Mouse (Mus musculus) neural tube, embryonic 10.5 days (tissue): ENCODE data around the gene Eif2ak4.
A peak's percentile ranks its signal among the peaks of the same experiment; 100 is the strongest.

Experiments used
- DNase-seq: peaks from one replicate; pipeline ENCODE4 v3.0.0-alpha.2; 2017; ENCODE audit warnings: low spot score; ENCODE audit errors: extremely low spot score

Gene Eif2ak4

DNA sequence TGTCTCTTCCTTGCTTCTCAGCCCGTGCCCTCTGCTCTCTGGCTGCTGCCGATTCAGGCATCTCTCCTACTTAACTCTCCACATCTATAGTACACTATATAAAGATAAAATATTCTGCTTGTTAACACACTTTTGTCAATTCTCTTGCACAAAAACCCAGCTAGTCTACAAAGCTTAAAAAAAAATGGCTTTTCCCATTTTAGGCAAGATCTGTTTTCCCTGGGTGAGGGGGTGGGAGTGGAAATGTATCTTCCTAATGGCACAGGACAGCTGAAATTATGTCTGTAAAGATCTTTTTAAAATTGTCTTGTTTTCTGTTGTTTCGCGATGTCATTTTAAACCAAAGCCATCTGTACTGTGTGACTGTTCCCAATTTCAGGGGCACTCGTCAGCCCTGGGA is 75.1 kb downstream of the Eif2ak4 start:
- DNase-seq, result no peak

DNA sequence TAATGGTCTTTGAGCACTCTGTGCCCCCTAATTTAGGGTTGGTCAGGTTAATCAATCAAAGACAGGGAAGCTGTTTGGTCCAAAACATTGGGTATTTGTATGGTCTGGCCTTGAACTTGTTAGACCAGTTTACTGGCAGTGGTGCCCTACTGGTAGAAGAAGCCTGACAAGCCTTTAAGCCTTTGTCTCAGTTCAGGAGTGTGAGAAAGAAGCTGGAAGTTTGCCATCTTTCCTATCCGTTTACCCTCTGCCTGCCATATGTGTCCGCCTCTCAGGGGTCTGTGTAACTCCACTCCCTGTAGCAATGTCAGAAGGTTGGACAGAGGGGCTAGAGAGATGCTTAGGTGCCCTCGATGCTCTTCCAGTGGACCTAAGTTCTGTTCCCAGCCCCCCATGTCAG is 76.0 kb downstream of the Eif2ak4 start:
- no peak for DNase-seq

DNA sequence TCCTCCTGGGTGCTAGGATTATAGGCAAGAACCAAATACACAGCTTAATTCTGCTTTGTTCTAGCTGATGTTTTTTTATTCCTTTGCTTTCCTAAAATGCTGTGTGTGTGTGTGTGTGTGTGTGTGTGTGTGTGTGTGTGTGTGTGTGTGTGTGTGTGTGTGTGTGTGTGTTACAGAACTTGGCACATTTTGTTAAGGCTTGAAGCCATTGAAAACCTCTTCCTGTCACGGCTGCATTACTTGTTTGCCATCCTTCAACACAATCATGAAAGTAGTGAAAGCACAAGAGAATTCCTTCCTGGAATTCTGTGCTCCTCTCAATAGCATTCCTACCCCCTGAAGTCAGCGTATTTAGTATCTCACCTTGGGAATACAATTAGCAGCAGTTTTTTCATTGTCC is 77.5 kb downstream of the Eif2ak4 start:
- no peak for DNase-seq

DNA sequence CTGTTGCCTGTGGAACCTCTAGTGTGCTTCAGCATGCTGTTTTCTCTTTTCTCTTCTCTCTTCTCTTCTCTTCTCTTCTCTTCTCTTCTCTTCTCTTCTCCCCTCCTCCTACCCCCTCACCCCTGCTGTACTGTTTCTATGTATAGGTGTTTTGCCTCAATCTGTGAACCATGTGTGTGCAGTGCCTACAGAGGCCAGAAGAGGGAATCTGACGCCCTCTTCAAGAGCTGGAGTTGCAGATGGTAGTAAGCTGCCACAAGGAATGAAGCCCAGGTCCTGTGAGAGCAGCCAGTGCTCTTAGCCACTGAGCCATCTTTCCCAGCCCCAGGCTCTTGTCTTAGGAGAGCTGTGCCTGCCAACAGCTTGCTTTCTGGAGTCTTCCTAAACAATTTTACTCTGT is 78.2 kb downstream of the Eif2ak4 start:
- DNase-seq, result no peak

DNA sequence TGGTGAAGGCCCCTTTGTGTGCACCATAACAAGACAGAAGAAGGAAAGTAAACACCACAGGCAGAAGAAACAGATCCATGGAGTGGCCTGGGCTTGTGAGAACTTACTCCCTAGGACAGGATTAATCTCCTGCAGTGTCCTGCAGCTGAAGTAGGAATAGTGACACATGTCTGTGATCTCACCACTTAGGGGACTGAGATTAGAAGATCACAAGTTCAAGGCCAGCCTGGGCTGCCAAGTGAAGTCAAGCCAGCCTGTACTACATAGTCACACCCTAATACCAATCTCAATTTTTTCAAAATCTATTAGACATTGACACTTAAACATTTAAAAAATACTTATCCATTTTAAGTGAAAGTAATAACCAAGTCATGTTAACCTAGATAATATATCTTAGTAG is 79.9 kb downstream of the Eif2ak4 start:
- DNase-seq, result no peak

DNA sequence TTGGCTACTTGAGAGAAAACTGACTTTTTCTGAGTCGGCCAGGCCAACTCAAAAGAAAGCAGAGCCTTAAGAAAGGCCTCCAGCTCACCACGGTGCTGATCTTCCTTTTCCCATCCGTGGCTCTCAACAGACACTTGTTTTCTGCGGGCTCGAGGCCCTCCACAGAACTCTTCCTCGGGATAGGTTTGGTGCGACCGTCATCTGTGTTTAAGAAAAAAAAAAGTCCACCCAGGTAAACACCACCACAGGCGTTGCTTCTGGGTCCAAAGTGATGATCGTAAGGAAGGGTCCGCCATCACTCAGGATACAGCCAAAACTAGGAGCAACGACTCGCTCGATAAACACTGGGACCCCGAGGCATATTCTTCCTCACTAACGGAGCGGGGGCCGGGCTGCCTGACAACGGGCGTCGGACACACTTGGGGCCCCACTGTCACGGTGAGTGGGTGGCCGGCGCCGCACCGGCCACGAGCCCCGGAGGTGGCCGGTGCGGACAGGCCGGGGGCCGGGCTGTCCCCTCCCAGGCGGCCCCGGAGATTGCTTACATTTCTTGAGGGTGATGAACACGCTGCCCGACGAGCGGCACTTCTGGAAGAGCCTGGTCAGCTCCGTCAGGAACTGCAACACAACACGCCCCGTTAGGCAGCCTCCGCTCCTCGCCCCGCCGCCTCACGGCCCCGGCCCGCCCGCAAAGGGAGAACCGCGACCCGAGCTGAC is 90.6 kb downstream of the Eif2ak4 start:
- no peak for DNase-seq

DNA sequence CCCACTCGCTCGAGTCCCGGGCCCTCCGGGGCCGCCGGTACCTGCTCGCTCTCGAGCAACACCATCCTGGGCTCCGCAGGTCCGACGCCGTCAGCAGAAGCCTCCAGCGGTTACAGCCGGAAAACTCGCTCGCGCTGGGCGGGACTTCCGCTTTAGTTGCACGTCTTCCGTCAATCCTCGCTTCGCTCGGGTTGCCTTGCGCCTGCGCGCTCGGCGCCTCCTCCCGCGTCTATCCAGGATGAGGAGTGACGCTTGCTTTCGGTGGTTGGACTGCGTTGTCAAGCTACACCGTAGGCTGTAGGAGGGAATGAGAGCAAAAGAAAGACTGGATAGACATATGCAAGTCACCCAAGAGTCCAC is 91.1 kb downstream of the Eif2ak4 start, which contains the start of gene Srp14:
Srp14 (minus strand) TSS at position 162 of the 360 bp plus-strand sequence.
- DNase-seq, result peak; percentile 94

DNA sequence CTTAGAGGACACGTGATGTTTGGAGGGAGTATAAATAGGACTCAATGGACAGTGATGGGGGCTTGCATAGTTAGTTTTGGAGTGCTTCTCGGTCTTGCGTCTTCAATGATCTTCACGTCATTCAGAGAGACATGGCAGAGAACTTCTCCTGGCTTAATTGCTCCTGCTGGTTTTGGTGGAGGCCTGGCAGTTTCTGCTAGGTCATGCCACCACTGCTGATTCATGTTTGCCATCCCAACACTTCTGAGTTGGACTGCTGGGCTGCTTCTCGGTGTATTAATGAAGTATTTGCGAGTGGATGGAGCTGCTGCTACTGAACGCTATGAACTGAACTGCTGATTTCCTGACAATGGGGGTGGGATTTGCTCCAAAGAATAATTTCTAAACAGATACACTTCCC is 92.5 kb downstream of the Eif2ak4 start:
- DNase-seq, result no peak

DNA sequence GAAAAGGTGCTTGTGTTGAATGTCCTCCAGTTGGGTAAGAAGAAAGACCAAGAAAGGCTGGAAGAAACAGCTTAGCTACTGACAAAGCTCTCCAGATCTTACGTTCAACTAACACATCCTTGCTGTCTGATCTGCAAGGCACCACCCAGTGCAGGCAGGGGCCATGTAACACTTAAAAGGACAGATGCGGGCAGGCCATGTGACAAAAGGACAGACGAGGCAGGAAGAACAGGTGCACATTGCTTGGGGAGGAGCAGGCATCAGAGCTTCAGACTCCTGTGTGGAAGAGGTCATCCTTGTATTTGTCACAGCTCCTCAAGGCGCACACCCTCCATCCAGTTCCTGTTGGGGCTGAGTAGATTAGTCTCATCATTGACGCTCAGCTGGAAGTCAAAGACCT is 94.6 kb downstream of the Eif2ak4 start:
- no peak for DNase-seq

DNA sequence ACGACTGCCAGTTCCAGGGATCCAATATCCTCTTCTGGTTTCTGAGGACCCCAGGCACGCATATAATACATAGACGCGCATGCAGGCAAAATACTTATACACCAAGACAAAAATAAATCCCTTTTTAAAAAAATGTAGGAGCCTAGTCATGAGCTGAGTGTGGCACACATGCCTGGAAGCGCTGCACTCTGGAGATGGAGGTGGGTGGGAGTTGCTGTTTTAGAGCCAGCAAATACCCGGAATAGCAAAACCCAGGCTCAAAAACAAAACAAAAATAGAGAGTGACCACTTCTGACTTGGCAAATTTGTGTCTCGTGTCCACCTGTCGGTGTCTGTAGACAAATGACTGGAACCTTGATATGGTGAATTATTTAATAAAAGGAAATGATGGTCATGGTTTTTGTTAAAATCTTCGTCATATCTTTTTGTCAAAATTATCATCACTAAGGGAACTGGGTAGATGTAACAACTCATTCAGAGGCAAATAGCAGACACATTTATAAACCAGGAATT is 96.0 kb downstream of the Eif2ak4 start:
- no peak for DNase-seq

DNA sequence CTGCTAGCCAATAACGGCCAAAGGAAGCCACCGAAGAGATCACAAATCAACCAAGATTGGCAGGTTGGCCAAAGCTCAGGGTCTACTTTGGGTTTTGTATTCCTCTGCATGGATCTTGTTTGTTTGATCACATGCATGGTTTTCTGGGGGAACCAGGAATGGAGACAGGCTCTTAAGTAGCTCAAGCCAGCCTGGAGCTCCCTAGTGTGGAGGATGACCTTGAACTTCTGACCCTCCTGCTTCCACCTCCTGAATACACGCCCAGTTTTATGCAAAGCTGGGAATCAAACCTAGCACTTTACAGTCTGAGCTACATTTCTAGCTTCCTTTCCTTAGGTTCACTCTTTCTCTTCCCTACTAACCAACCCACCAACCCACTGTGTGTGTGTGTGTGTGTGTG is 97.0 kb downstream of the Eif2ak4 start:
- no peak for DNase-seq

DNA sequence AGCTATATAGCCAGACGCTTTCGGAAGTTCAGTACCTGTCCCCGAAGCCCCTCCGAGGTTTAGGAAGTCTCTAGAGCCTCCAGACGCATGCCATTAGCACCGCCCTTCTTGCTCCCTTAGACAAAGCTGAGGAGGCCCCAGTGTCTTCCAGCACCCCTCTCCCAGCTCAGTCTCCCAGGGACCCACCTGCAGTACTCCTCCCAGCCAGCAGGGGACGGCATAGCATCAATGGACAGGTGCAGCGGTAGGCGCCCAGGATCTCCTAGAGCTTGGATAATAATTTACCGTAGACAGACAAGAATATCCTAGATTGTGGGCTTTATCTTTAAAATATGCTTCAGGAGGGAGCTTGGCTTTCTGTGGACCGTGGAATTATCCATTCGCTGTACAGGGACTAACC is 98.5 kb downstream of the Eif2ak4 start:
- peak; percentile 86 for DNase-seq

DNA sequence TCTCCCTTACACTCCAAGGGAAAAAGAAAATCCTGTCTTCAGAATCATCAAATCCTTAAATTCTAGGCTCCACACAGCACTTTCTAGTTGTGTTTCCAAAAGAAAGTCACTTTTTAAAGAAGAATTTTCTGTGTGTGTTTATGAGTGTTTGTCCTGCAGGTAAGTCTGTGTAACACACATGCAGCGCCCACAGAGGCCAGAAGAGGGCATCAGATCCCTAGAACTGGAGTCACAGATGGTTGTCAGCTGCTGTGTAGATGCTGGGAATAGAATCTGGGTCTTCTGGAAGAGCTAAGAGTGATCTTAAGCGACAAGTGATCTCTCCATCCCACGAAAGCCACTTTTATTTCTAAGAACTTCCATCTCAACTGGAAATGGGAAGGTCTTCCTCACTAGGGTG is 99.4 kb downstream of the Eif2ak4 start:
- DNase-seq, result no peak

DNA sequence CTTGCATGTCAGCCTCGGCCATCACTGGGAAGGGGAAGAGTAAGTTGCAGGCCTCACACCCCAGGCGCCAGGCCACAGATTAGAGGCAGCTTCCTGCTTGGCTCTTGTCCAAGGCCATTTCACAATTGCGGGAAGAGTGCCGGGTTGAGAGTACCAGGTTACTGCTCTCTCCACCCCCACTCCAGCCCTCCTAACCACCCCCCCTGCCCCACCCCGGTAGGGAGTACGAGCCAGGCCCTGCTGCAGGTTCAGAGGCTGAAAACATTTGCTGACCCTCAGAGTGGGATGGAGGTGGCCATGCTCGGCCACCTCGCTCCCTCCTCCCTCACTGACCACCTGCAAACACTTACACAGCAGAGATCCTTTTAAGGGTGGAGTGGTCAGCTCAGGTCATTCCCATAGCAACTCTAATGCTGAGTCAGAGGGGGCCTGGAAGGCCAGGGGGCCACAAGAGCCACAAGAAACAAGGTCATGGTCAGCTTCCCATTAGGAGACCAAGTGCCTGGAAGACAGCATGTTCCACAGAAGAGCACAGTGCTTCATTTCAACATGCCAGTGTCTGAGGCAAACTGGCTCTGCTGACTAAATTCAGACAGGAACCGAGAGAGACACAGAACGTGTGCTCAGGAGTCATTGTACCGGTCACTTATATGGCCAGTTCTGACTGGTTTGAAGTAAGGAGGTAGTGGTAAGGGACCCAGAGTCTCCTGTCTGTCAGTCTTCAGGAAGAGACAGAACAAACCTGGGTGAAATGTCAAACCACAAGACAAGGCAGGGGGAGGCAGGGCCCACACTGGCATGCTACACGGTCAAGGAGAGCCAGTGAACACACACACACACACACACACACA is 102.0 kb downstream of the Eif2ak4 start:
- DNase-seq, result peak; percentile 37

DNA sequence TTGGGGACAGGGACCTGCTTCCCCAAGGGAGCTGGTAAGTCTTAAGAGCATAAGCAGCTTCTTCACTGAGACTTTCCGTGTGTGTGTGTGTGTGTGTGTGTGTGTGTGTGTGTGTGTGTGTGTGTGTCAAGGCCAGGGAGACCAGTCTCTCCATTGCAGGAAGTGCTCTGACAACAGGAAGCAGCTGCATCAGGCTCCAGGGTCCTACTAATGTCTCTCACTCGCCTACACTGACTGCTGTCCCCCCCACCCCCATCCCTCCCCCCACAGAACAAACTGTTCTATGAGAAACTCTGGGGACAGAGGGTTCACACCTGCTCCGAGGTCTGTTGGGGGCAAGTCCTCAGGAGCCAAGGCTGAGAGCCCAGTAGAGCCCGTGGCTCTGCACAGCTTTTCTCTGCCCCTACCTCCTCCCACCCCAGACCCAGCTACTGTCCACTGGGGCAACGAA is 102.9 kb downstream of the Eif2ak4 start:
- DNase-seq, result peak; percentile 26

DNA sequence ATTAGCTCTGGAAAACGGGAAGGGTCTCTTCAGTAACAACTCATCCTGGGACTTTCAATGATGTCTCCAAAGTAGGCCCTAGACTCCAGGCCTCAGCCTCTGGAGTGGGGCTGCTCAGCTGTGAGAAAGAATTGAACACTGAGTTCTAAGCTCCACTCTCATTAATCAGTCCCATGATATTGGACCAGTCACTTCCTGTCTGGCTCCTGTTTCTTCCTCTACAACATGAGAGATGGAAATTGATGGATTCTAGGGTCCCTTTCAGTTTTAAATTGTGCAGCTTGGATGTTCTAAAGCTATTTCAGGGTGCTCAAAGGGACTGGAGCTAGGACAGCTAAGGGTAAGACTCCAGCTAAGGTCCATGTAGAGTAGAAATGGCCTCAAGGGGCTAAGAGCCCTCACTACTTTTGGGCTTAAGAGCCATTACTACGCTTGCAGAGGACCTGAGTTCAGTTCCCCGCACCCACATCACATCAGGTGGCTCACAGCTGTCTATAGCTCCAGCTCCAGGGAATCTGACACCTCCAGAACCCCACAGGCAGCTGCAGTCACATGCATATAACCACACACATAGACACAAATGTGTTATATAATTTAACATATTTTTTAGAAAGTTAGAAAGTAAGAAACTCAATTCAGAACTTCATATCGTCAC is 103.5 kb downstream of the Eif2ak4 start:
- DNase-seq, result no peak

DNA sequence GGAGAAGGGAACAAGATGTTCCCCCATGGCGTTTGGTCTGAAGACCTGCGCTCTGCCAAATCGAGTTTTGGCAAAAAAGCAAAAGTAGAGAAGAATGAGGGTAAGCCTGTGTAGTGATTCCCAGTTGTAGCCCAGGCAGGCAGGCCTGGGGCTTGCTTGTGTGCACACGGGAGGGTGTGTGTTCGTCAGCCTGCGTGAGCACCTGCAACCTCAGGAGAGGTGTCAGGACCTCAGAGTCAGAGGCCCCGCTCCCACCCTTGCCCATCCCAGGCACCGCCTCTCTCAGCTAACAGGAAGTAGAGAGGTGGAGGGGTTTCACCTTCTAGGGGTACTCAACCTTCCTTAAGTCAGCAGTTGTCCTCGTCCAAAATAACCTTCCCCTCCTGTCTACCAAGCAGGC is 106.6 kb downstream of the Eif2ak4 start:
- no peak for DNase-seq

DNA sequence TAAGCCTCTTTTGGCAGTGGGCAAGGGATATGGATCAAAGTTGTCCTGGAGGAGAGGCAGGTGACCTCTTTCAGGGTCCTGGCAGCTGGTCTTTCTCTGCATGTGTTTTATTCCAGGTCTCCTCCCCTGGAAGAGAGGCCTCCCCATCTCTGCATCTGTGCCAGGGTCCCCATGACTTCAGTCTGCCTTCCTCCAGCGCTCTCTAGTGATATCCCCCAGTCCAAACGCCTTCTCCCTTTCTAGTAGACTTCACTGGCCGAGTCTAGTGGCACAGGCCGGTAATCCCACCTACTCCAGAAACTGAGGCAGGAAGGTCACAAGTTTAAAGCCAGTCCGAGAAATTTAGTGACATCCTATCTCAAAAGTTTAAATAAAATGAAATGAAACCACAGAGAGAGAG is 109.5 kb downstream of the Eif2ak4 start:
- no peak for DNase-seq

DNA sequence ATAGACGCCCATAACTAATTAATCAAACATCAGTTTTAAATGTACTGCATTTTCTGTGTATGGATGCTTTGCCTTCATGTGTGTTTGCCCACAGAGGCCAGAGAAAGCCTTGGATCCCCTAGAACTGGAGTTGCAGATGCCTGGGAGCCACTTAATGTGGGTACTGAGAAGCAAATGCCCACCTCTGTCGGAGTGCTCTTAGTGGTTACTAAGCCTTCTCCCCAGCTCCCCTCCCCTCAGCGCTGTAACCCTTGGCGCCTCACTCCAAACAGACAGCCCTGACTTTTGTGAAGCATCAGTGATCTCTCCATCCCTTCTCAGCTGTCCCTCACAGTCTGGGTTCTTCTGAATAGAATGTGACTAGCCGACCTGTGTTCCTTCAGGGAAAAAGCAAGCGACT is 110.1 kb downstream of the Eif2ak4 start:
- no peak for DNase-seq

DNA sequence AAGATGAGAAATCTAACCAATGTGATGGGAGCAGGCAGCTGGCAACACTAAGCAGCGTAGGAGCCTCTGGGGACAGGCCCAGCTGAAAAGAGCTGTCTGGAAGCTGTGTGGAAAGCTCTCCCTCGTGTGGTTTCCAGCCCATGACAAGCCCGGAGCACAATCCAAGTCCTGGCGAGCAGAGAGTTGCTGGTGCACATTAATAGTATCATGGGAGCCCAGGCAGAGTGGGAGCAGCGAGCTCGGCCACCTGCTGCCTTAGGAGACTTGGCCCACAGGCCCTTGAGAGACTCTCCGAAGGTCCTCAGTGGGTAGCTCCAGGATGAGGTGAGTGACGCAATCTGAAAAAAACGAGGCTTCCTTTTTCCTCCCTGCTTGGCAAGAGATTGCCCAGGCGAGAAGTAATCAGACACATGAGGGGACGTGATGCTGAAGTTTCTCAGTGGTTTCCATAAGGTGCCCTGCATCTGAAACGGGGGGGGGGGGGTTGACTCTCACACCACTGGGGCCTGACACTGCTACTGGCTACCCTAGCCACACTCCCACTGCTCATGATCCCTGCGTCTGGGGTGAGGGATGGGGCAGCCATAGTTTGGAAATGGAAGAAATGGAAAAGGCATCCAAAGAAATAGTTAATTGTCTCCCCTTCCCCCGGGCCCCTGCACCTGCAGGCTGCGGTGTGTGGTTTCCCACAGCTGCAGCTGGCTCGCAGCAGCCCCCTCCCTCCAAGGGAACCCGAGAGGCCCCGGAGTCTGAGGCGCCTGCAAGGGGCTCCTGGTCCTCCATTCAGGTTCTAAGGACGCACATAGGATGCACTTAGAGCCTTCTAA is 110.9 kb downstream of the Eif2ak4 start:
- DNase-seq, result no peak

DNA sequence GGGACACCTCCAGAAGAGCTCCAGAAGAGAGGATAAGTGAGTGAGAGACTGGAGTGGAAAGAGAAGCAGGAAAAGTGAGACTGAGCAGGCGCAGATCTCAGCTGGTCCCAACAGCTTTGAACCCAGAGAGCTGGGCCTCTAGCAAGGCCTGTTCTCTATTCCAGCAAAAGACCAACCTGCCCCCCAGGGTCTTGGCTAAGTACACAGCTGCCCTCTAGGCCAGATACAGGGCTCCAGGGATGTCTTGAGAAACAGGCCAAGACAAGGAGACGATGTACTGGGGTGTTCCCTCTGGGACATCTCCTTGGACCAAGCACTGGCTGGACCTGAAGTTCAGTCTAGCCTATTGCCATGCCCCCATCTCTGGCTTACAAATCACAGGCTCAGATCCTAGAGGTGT is 111.8 kb downstream of the Eif2ak4 start:
- DNase-seq, result no peak
